12 mouse cellular contexts compared by ENCODE assay signal in the genomic region with DNA sequence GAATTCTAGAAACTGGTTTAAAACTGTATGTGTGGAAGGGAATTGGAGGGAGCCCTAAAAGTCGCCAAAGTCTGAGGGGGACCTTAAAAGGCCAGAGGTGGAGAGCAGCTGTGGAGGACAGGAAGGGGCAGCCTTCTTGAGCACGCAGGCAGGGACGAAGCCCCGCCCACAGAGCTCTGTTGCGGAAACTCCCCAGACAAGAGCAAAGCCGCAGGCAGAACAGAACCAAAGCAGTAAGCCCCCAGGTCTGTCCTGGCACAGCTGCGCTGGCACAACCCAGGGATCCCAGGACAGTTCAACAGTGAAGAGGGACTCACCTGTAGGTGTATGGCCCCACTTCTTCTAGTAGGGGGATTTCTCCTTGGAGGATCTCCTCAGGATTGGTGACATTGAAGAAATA. TPM values are rescaled to one million over a fixed set of nuclear protein-coding genes. Genes with fewer than 3 reads are reported as not detected.
DNase-seq lines count a peak whose midpoint lies in the region; ATAC-seq and TF ChIP-seq lines count a peak whose summit lies in the region.
"Had no signal": no experiment of that assay in that cellular context is flagged by ENCODE, and none has a peak within 500 bp of the region (broad histone marks: within the 10 kb centered on the region; RNA-seq: fewer than 3 reads in every experiment).

No protein-coding gene starts in this region.

- no peak for TF ChIP-seq CTCF in kidney, adult 2 months (conservative IDR thresholded peaks at IDR 0.05; ENCODE audit: insufficient read depth, insufficient read length, low read depth, low read length)

- H3K9me3 ChIP-seq in liver, embryonic 12.5 days (replicated peaks) = no peaks in the 10 kb centered on the region
- peaks cover 10% of the 10 kb centered on the region; the same call in 1 of the 2 replicates for H3K9me3 ChIP-seq in midbrain, embryonic 14.5 days (ENCODE audit: control insufficient read depth, low read length)
- H3K9me3 ChIP-seq: heart, embryonic 15.5 days; liver, embryonic 15.5 days had no signal

- DNase-seq in kidney, adult 2 months = peak; percentile 26
- DNase-seq in kidney, adult 9 months = no peak
- peak; percentile 41 for DNase-seq in R1 (ENCODE audit: low read depth, low spot score)
- peak; percentile 82 for DNase-seq in thymus, postnatal 0 days (ENCODE audit: low spot score)
- DNase-seq in right cerebral cortex, adult 18-20 months = no peak
- DNase-seq in embryo, embryonic 10.5 days (ENCODE audit: low spot score) = no peak
- no peak for DNase-seq in midbrain, embryonic 14.5 days
- DNase-seq: cerebellum, postnatal 36 days had no signal

- H3K4me3 ChIP-seq in kidney, adult 2 months (ENCODE audit: insufficient read depth, low read depth, low read length) = no peak overlapping the region
- no peak overlapping the region for H3K4me3 ChIP-seq in liver, embryonic 12.5 days
- H3K4me3 ChIP-seq in midbrain, embryonic 14.5 days (replicated peaks; ENCODE audit: low read depth, low read length) = no peak overlapping the region
- H3K4me3 ChIP-seq: heart, embryonic 15.5 days; liver, embryonic 15.5 days had no signal

- peak overlapping the region; percentile 35 for H3K4me2 ChIP-seq in liver, embryonic 12.5 days
- no peak overlapping the region for H3K4me2 ChIP-seq in midbrain, embryonic 14.5 days (ENCODE audit: low read length)
- H3K4me2 ChIP-seq: heart, embryonic 15.5 days; liver, embryonic 15.5 days had no signal

- peak; percentile 37; the same call in 1 of the 2 replicates for ATAC-seq in liver, embryonic 12.5 days
- no peak for ATAC-seq in midbrain, embryonic 14.5 days (ENCODE audit: low FRiP score, low TSS enrichment)
- ATAC-seq: hindbrain, postnatal 0 days had no signal

- H3K27me3 ChIP-seq in kidney, adult 2 months (replicated peaks; ENCODE audit: control insufficient read depth, insufficient read depth, low read length) = no peaks in the 10 kb centered on the region
- no peaks in the 10 kb centered on the region for H3K27me3 ChIP-seq in liver, embryonic 12.5 days (replicated peaks)
- H3K27me3 ChIP-seq in midbrain, embryonic 14.5 days (ENCODE audit: control insufficient read depth, insufficient read depth, low read length) = no peaks in the 10 kb centered on the region
- H3K27me3 ChIP-seq: heart, embryonic 15.5 days; liver, embryonic 15.5 days had no signal

- no peak overlapping the region for H3K9ac ChIP-seq in liver, embryonic 12.5 days
- no peak overlapping the region for H3K9ac ChIP-seq in midbrain, embryonic 14.5 days (replicated peaks; ENCODE audit: low read length)
- H3K9ac ChIP-seq: heart, embryonic 15.5 days; liver, embryonic 15.5 days had no signal

- H3K27ac ChIP-seq in kidney, adult 2 months (ENCODE audit: insufficient read depth, low read depth, low read length) = no peak overlapping the region
- H3K27ac ChIP-seq in liver, embryonic 12.5 days = no peak overlapping the region
- H3K27ac ChIP-seq in midbrain, embryonic 14.5 days (replicated peaks; ENCODE audit: low read depth, low read length) = no peak overlapping the region
- H3K27ac ChIP-seq: heart, embryonic 15.5 days; hindbrain, postnatal 0 days; liver, embryonic 15.5 days had no signal

- 69% methylated on average over 7 of the region's 7 CpGs for WGBS in kidney, adult 2 months
- WGBS in liver, embryonic 12.5 days (ENCODE audit: insufficient replicate concordance) = 26% methylated on average over 7 of the region's 7 CpGs
- 72% methylated on average over 7 of the region's 7 CpGs for WGBS in midbrain, embryonic 14.5 days

- TF ChIP-seq POLR2A in kidney, adult 2 months (IDR thresholded peaks at IDR 0.05; ENCODE audit: low read depth, low read length) = no peak

- peaks cover 1% of the 10 kb centered on the region for H3K36me3 ChIP-seq in kidney, adult 2 months (ENCODE audit: control insufficient read depth, insufficient read depth, low read length)
- peaks cover 27% of the 10 kb centered on the region for H3K36me3 ChIP-seq in liver, embryonic 12.5 days
- H3K36me3 ChIP-seq in midbrain, embryonic 14.5 days (ENCODE audit: control insufficient read depth, insufficient read depth, low read length) = peaks cover 41% of the 10 kb centered on the region

- H3K4me1 ChIP-seq in kidney, adult 2 months (ENCODE audit: control insufficient read depth, insufficient read depth, low read length) = peaks cover 11% of the 10 kb centered on the region
- H3K4me1 ChIP-seq in liver, embryonic 12.5 days = peaks cover 23% of the 10 kb centered on the region
- no peaks in the 10 kb centered on the region for H3K4me1 ChIP-seq in midbrain, embryonic 14.5 days (ENCODE audit: control insufficient read depth, insufficient read depth, low read length)

RNA-seq across cellular contexts. Expression of a gene that starts 21.8 kb away (rescaled TPM):
- 17.7 and 19.9 TPM in 2 replicates for polyA plus RNA-seq in kidney, adult 2 months (2012; rRNA removed)
- polyA plus RNA-seq in liver, embryonic 12.5 days (2016; fragmentation: Nextera tagmentation; extraction: Ambion mirVana) = 4.2 and 4.3 TPM in 2 replicates
- 29.2 and 31.2 TPM in 2 replicates for polyA plus RNA-seq in thymus, postnatal 0 days (2015; fragmentation: Nextera tagmentation; extraction: Ambion mirVana)
- polyA plus RNA-seq in midbrain, embryonic 14.5 days (2014; fragmentation: Nextera tagmentation; extraction: Ambion mirVana) = 21.0 and 28.2 TPM in 2 replicates

RNA-seq across cellular contexts. Expression of a gene that starts 49.9 kb away (rescaled TPM):
- 14.5 and 14.8 TPM in 2 replicates for polyA plus RNA-seq in kidney, adult 2 months (2012; rRNA removed)
- polyA plus RNA-seq in liver, embryonic 12.5 days (2016; fragmentation: Nextera tagmentation; extraction: Ambion mirVana) = 49.0 and 49.2 TPM in 2 replicates
- 44.2 and 44.6 TPM in 2 replicates for polyA plus RNA-seq in thymus, postnatal 0 days (2015; fragmentation: Nextera tagmentation; extraction: Ambion mirVana)
- polyA plus RNA-seq in midbrain, embryonic 14.5 days (2014; fragmentation: Nextera tagmentation; extraction: Ambion mirVana) = 58.2 and 61.4 TPM in 2 replicates

Comparison
In these comparisons a context has a peak if more than half of its experiments do, and no peak if none do; other contexts are left out.
1. DNase-seq: peak in kidney, adult 2 months (single experiment), R1 (single experiment) and thymus, postnatal 0 days (single experiment); none in kidney, adult 9 months (single experiment), right cerebral cortex, adult 18-20 months (single experiment), embryo, embryonic 10.5 days (single experiment) and midbrain, embryonic 14.5 days (single experiment).